Mouse (Mus musculus) kidney, postnatal 0 days (tissue): ENCODE data around the gene Crebl2. TPM values are rescaled to one million over a fixed set of nuclear protein-coding genes. Genes with fewer than 3 reads are reported as not detected.

Experiments used
- ATAC-seq: fragments of 200-750 bp; cut with Nextera tagmentation; replicated peaks from 2 replicates; pipeline ENCODE4 v1.8.0; 2017; ENCODE audit warnings: low read depth, moderate number of reproducible peaks, moderate TSS enrichment, moderate library complexity; ENCODE audit not compliant: low FRiP score
- DNase-seq: peaks from one replicate; pipeline ENCODE4 v3.0.0-alpha.2; 2016; ENCODE audit warnings: low spot score
- H3K27ac ChIP-seq: fragments of 300-500 bp; sonication (generic); 2 replicates; pipeline ENCODE4 v1.5.1; 2014; ENCODE audit warnings: mild to moderate bottlenecking
- H3K27me3 ChIP-seq: fragments of 300-500 bp; sonication (generic); 2 replicates; pipeline ENCODE4 v1.6.1; 2014; ENCODE audit warnings: low read length, mixed read lengths; ENCODE audit not compliant: insufficient read depth
- H3K36me3 ChIP-seq: fragments of 300-500 bp; sonication (generic); 2 replicates; pipeline ENCODE4 v1.6.1; 2014; ENCODE audit warnings: low read length, mixed read lengths; ENCODE audit not compliant: insufficient read depth
- H3K4me1 ChIP-seq: fragments of 300-500 bp; sonication (generic); replicated peaks from 2 replicates; pipeline ENCODE4 v1.6.1; 2014; ENCODE audit warnings: antibody characterized with exemption, low read length, mixed read lengths; ENCODE audit not compliant: insufficient read depth
- H3K4me2 ChIP-seq: fragments of 300-500 bp; sonication (generic); 2 replicates; pipeline ENCODE4 v1.6.1; 2014; ENCODE audit warnings: mild to moderate bottlenecking, low read length, moderate library complexity, mixed read lengths
- H3K4me3 ChIP-seq: fragments of 300-500 bp; sonication (generic); replicated peaks from 2 replicates; pipeline ENCODE4 v1.5.1; 2014; ENCODE audit warnings: low read depth, low read length
- H3K9ac ChIP-seq: fragments of 300-500 bp; sonication (generic); 2 replicates; pipeline ENCODE4 v1.6.1; 2014; ENCODE audit warnings: low read depth, low read length
- H3K9me3 ChIP-seq: fragments of 300-500 bp; sonication (generic); replicated peaks from 2 replicates; pipeline ENCODE4 v1.6.1; 2016; ENCODE audit warnings: low read length, inconsistent platforms, mixed read lengths
- CTCF ChIP-seq: IDR thresholded peaks from 2 replicates; pipeline ENCODE4 v1.5.1; 2016; ENCODE audit warnings: antibody characterized with exemption, low read depth, mild to moderate bottlenecking, moderate library complexity
- WGBS: fragments of 180-500 bp; shearing (Covaris S2); extraction: QIAGEN DNeasy Blood & Tissue Kit; methylation state at CpG from one replicate; pipeline ENCODE4 v1.1.7; 2014; 5-methylcytosine and 5-hydroxymethylcytosine counted together
- polyA plus RNA-seq: library from polyadenylated mRNA; unstranded; fragments of >200 nt; fragmentation: Nextera tagmentation; extraction: Ambion mirVana; gene quantifications from 2 replicates; pipeline ENCODE4 v1.2.1, GENCODE M21; 2015

Crebl2 gene
- polyA plus RNA-seq, 1 experiment from 2014 or later = 5.6 TPM

- WGBS = under 1% methylated on average over 68 of the region's 108 CpGs
- Histone ChIP-seq H3K27me3 (no peaks in the 10 kb centered on the region), H3K36me3 (no peaks in the 10 kb centered on the region), H3K4me1 (no peaks in the 10 kb centered on the region; the same call in 1 of the 2 replicates), H3K27ac (peak within 1 kb of the TSS; percentile 98), H3K4me3 (peak within 1 kb of the TSS; percentile 86), H3K9me3 (no peaks in the 10 kb centered on the region), H3K9ac (peak within 1 kb of the TSS; percentile 99), H3K4me2 (peak within 1 kb of the TSS; percentile 67)
- DNase-seq (peak; percentile 97), ATAC-seq (peak; percentile 86)
- no peak for TF ChIP-seq CTCF
Observed at GRCm38 (mm10) chr6:134792141-134793045, 37.6 kb upstream of the Crebl2 start, which contains the start of gene Dusp16. Gene Dusp16 (minus strand): TSS chr6:134792625.

GRCm38 (mm10) chr6:134793046-134793806 is 36.7 kb upstream of the Crebl2 start:
- 48% methylated on average over 21 of the region's 21 CpGs for WGBS
- Histone ChIP-seq H3K9me3 (no peaks in the 10 kb centered on the region), H3K9ac (peak overlapping the region; percentile 74), H3K4me3 (peak overlapping the region; percentile 86), H3K27me3 (no peaks in the 10 kb centered on the region), H3K4me1 (no peaks in the 10 kb centered on the region; the same call in 1 of the 2 replicates), H3K27ac (peak overlapping the region; percentile 74), H3K4me2 (peak overlapping the region; percentile 67), H3K36me3 (no peaks in the 10 kb centered on the region)
- ATAC-seq = no peak
- DNase-seq = no peak
- no peak for TF ChIP-seq CTCF

- Histone ChIP-seq H3K27ac (peak overlapping the region; percentile 74), H3K36me3 (no peaks in the 10 kb centered on the region), H3K9ac (0 out of 2 replicates have a peak overlapping the region, but pooled peaks have one; percentile 14), H3K4me1 (no peaks in the 10 kb centered on the region), H3K4me2 (peak overlapping the region; percentile 30), H3K4me3 (no peak overlapping the region), H3K27me3 (no peaks in the 10 kb centered on the region), H3K9me3 (no peaks in the 10 kb centered on the region)
- 14% methylated on average over 21 of the region's 21 CpGs for WGBS
- DNase-seq (peak; percentile 88), ATAC-seq (peak; percentile 66)
- peak; percentile 84 for TF ChIP-seq CTCF
Observed at GRCm38 (mm10) chr6:134793911-134794520, 35.9 kb upstream of the Crebl2 start.

GRCm38 (mm10) chr6:134796297-134796696 is 33.7 kb upstream of the Crebl2 start:
- Histone ChIP-seq H3K36me3 (no peaks in the 10 kb centered on the region), H3K27me3 (no peaks in the 10 kb centered on the region), H3K4me1 (no peaks in the 10 kb centered on the region), H3K4me3 (no peak overlapping the region), H3K9ac (no peak overlapping the region), H3K4me2 (no peak overlapping the region), H3K9me3 (no peaks in the 10 kb centered on the region), H3K27ac (no peak overlapping the region)
- no peak for ATAC-seq
- TF ChIP-seq CTCF = no peak
- WGBS = 89% methylated on average over 10 of the region's 10 CpGs
- no peak for DNase-seq

- no peak for TF ChIP-seq CTCF
- ATAC-seq = no peak
- H3K9me3 ChIP-seq = no peaks in the 10 kb centered on the region
- no peak overlapping the region for H3K4me2 ChIP-seq
- no peak for DNase-seq
- no peaks in the 10 kb centered on the region for H3K27me3 ChIP-seq
- H3K9ac ChIP-seq = no peak overlapping the region
- H3K4me1 ChIP-seq = 0 out of 2 replicates have a peak, but pooled peaks cover 7% of the 10 kb centered on the region
- H3K27ac ChIP-seq = 0 out of 2 replicates have a peak overlapping the region, but pooled peaks have one; percentile 48
- H3K4me3 ChIP-seq = no peak overlapping the region
- H3K36me3 ChIP-seq = no peaks in the 10 kb centered on the region
- 47% methylated on average over 1 of the region's 1 CpGs for WGBS
Observed at GRCm38 (mm10) chr6:134801483-134801882, 28.5 kb upstream of the Crebl2 start.

- DNase-seq (peak; percentile 35), ATAC-seq (peak; percentile 83)
- no peaks in the 10 kb centered on the region for H3K9me3 ChIP-seq
- H3K4me1 ChIP-seq = 0 out of 2 replicates have a peak, but pooled peaks cover 7% of the 10 kb centered on the region
- no peak overlapping the region for H3K9ac ChIP-seq
- H3K27ac ChIP-seq = peak overlapping the region; percentile 72
- no peak for TF ChIP-seq CTCF
- no peak overlapping the region for H3K4me2 ChIP-seq
- H3K4me3 ChIP-seq = no peak overlapping the region
- 57% methylated on average over 9 of the region's 9 CpGs for WGBS
- H3K36me3 ChIP-seq = no peaks in the 10 kb centered on the region
- no peaks in the 10 kb centered on the region for H3K27me3 ChIP-seq
Observed at GRCm38 (mm10) chr6:134802641-134803043, 27.3 kb upstream of the Crebl2 start.
